Mouse (Mus musculus): Measurements from ENCODE around the gene Vps16. TPM values are rescaled to one million over a fixed set of nuclear protein-coding genes. Genes with fewer than 3 reads are reported as not detected.

The Vps16 gene
- polyA plus RNA-seq, 1 experiment from 2014 or later = 45.1 TPM

Other genes with a start within 250 kb of the Vps16 start
- 455 and 479 TPM in 2 replicates for gene Snrpb, start 244.9 kb upstream of the Vps16 start, polyA plus RNA-seq (2014; fragmentation: Nextera tagmentation; extraction: Ambion mirVana)
- gene Tmc2, start 229.1 kb upstream of the Vps16 start, polyA plus RNA-seq (2014; fragmentation: Nextera tagmentation; extraction: Ambion mirVana) = not detected in 2 replicates
- 181 and 200 TPM in 2 replicates for gene Nop56, start 149.9 kb upstream of the Vps16 start, polyA plus RNA-seq (2014; fragmentation: Nextera tagmentation; extraction: Ambion mirVana)
- 234 and 249 TPM in 2 replicates for gene Idh3b, start 139.8 kb upstream of the Vps16 start, polyA plus RNA-seq (2014; fragmentation: Nextera tagmentation; extraction: Ambion mirVana)
- 0.58 and 1.1 TPM in 2 replicates for gene Ebf4, start 129.2 kb upstream of the Vps16 start, polyA plus RNA-seq (2014; fragmentation: Nextera tagmentation; extraction: Ambion mirVana)
- gene Cpxm1, start 26.8 kb upstream of the Vps16 start, polyA plus RNA-seq (2014; fragmentation: Nextera tagmentation; extraction: Ambion mirVana) = 27.0 and 31.2 TPM in 2 replicates
- gene Gm28372, start 19.1 kb upstream of the Vps16 start, polyA plus RNA-seq (2014; fragmentation: Nextera tagmentation; extraction: Ambion mirVana) = not detected in 2 replicates
- gene 1700020A23Rik, start 19.1 kb upstream of the Vps16 start, polyA plus RNA-seq (2014; fragmentation: Nextera tagmentation; extraction: Ambion mirVana) = not detected in 2 replicates
- not detected in 2 replicates for gene Tmem239, start 17.9 kb upstream of the Vps16 start, polyA plus RNA-seq (2014; fragmentation: Nextera tagmentation; extraction: Ambion mirVana)
- gene Pced1a, start 362 bp downstream of the Vps16 start, polyA plus RNA-seq (2014; fragmentation: Nextera tagmentation; extraction: Ambion mirVana) = 7.4 and 7.9 TPM in 2 replicates
- 72.9 and 79.7 TPM in 2 replicates for gene Ptpra, start 25.9 kb downstream of the Vps16 start, polyA plus RNA-seq (2014; fragmentation: Nextera tagmentation; extraction: Ambion mirVana)
- 78.4 and 79.9 TPM in 2 replicates for gene Mrps26, start 139.4 kb downstream of the Vps16 start, polyA plus RNA-seq (2014; fragmentation: Nextera tagmentation; extraction: Ambion mirVana)
- gene Oxt, start 151.8 kb downstream of the Vps16 start, polyA plus RNA-seq (2014; fragmentation: Nextera tagmentation; extraction: Ambion mirVana) = not detected in 2 replicates
- 1.1 and 1.3 TPM in 2 replicates for gene Avp, start 158.2 kb downstream of the Vps16 start, polyA plus RNA-seq (2014; fragmentation: Nextera tagmentation; extraction: Ambion mirVana)
- 18.8 and 19.7 TPM in 2 replicates for gene Fastkd5, start 205.7 kb downstream of the Vps16 start, polyA plus RNA-seq (2014; fragmentation: Nextera tagmentation; extraction: Ambion mirVana)
- gene Ubox5, start 205.7 kb downstream of the Vps16 start, polyA plus RNA-seq (2014; fragmentation: Nextera tagmentation; extraction: Ambion mirVana) = 8.9 and 10.4 TPM in 2 replicates
- 0.66 and 0.69 TPM in 2 replicates for gene Lzts3, start 218.5 kb downstream of the Vps16 start, polyA plus RNA-seq (2014; fragmentation: Nextera tagmentation; extraction: Ambion mirVana)
- 41.3 and 44.7 TPM in 2 replicates for gene Ddrgk1, start 240.3 kb downstream of the Vps16 start, polyA plus RNA-seq (2014; fragmentation: Nextera tagmentation; extraction: Ambion mirVana)
- gene Itpa, start 243.3 kb downstream of the Vps16 start, polyA plus RNA-seq (2014; fragmentation: Nextera tagmentation; extraction: Ambion mirVana) = 88.7 and 91.0 TPM in 2 replicates